Mouse (Mus musculus) midbrain, postnatal 0 days (tissue): ENCODE data around the gene Mta3. TPM values are rescaled to one million over a fixed set of nuclear protein-coding genes. Genes with fewer than 3 reads are reported as not detected.
A peak's percentile ranks its signal among the peaks of the same experiment; 100 is the strongest.

ENCODE experiments used
- ATAC-seq: fragments of 200-750 bp; cut with Nextera tagmentation; 2 replicates; pipeline ENCODE4 v1.8.0; 2017; ENCODE audit warnings: moderate number of reproducible peaks, mild to moderate bottlenecking, moderate TSS enrichment, moderate library complexity; ENCODE audit not compliant: low FRiP score
- DNase-seq: peaks from one replicate; pipeline ENCODE4 v3.0.0-alpha.2; 2015; ENCODE audit warnings: low spot score
- H3K27ac ChIP-seq: fragments of 300-500 bp; sonication (generic); 2 replicates; pipeline ENCODE4 v1.5.1; 2014; ENCODE audit warnings: low read depth, mild to moderate bottlenecking, low read length, mixed read lengths
- H3K27me3 ChIP-seq: fragments of 300-500 bp; sonication (generic); 2 replicates; pipeline ENCODE4 v1.6.1; 2014; ENCODE audit warnings: low read length, control low read depth, mixed read lengths; ENCODE audit not compliant: insufficient read depth
- H3K36me3 ChIP-seq: fragments of 300-500 bp; sonication (generic); 2 replicates; pipeline ENCODE4 v1.6.1; 2014; ENCODE audit warnings: low read length, control low read depth, mixed read lengths; ENCODE audit not compliant: insufficient read depth
- H3K4me1 ChIP-seq: fragments of 300-500 bp; sonication (generic); 2 replicates; pipeline ENCODE4 v1.6.1; 2014; ENCODE audit warnings: mild to moderate bottlenecking, control low read depth, antibody characterized with exemption, low read length, mixed read lengths; ENCODE audit not compliant: insufficient read depth
- H3K4me2 ChIP-seq: fragments of 300-500 bp; sonication (generic); 2 replicates; pipeline ENCODE4 v1.6.1; 2014; ENCODE audit warnings: low read depth, mild to moderate bottlenecking, low read length, mixed read lengths; ENCODE audit not compliant: poor library complexity, severe bottlenecking
- H3K4me3 ChIP-seq: fragments of 300-500 bp; sonication (generic); 2 replicates; pipeline ENCODE4 v1.5.1; 2014; ENCODE audit warnings: low read depth, mild to moderate bottlenecking, low read length, moderate library complexity
- H3K9ac ChIP-seq: fragments of 300-500 bp; sonication (generic); replicated peaks from 2 replicates; pipeline ENCODE4 v1.6.1; 2014; ENCODE audit warnings: mild to moderate bottlenecking, low read length, moderate library complexity, mixed read lengths; ENCODE audit not compliant: poor library complexity, severe bottlenecking
- H3K9me3 ChIP-seq: fragments of 300-500 bp; sonication (generic); 2 replicates; pipeline ENCODE4 v1.6.1; 2016; ENCODE audit warnings: low read length, control low read depth
- CTCF ChIP-seq: IDR thresholded peaks from 2 replicates; pipeline ENCODE4 v1.5.1; 2016; ENCODE audit warnings: antibody characterized with exemption, mild to moderate bottlenecking
- WGBS: fragments of 180-500 bp; shearing (Covaris S2); extraction: QIAGEN DNeasy Blood & Tissue Kit; methylation state at CpG from one replicate; pipeline ENCODE4 v1.1.7; 2014; 5-methylcytosine and 5-hydroxymethylcytosine counted together
- polyA plus RNA-seq: library from polyadenylated mRNA; unstranded; fragments of >200 nt; fragmentation: Nextera tagmentation; extraction: Ambion mirVana; gene quantifications from 2 replicates; pipeline ENCODE4 v1.2.1, GENCODE M21; 2015
- total RNA-seq: library from RNA; depleted of rRNA; stranded (reverse); fragments of >200 nt; gene quantifications from 2 replicates; pipeline ENCODE4 v1.2.3, GENCODE M21; 2014

Mta3 gene
- total and polyA plus RNA-seq, 2 experiments from 2014 or later, result 28.9 to 43.6 TPM

DNA sequence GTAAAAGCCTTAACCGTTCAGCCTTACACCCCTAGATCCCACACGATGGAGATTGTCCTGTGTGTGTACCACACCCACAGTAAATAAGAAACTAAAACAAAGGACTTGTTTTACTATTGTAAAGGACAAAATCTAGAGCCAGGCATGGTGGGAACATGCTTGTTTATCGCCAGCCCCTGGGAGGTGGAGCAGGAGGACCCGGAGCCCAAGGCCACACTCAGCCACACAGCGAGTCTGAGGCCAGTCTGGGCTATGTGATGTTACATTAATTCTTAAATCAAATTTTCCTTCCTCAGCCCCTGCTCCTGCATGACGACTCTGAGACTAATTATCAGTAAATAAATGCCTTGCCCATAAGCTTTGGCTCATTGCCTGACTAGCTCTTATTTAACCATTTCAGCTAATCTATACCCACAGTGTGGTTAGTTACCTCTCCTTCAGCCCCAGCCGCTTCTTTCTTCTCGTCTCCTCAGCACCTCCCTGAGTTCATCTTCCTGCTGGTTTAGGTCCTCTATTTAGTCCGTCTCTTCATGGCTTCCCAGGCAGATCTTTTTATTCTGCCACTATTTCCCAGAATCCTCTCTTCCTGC is 71.6 kb downstream of the Mta3 start:
- WGBS, result 85% methylated on average over 9 of the region's 9 CpGs
- no peak for ATAC-seq
- Histone ChIP-seq H3K9me3 (no peaks in the 10 kb centered on the region), H3K27me3 (no peaks in the 10 kb centered on the region), H3K36me3 (no peaks in the 10 kb centered on the region; the same call in 1 of the 2 replicates), H3K27ac (no peak overlapping the region), H3K4me1 (no peaks in the 10 kb centered on the region), H3K4me2 (no peak overlapping the region), H3K4me3 (no peak overlapping the region), H3K9ac (no peak overlapping the region)
- no peak for TF ChIP-seq CTCF
- no peak for DNase-seq

- Histone ChIP-seq H3K9ac (no peak overlapping the region), H3K4me1 (no peaks in the 10 kb centered on the region), H3K27ac (no peak overlapping the region), H3K27me3 (no peaks in the 10 kb centered on the region), H3K4me3 (no peak overlapping the region), H3K4me2 (no peak overlapping the region), H3K36me3 (peaks cover 2% of the 10 kb centered on the region; the same call in 1 of the 2 replicates), H3K9me3 (no peaks in the 10 kb centered on the region)
- ATAC-seq, result no peak
- DNase-seq, result no peak
- TF ChIP-seq CTCF, result no peak
- 89% methylated on average over 5 of the region's 5 CpGs for WGBS
These were observed 74.3 kb downstream of the Mta3 start for GRCm38 (mm10) chr17:83780228-83780627.

DNA sequence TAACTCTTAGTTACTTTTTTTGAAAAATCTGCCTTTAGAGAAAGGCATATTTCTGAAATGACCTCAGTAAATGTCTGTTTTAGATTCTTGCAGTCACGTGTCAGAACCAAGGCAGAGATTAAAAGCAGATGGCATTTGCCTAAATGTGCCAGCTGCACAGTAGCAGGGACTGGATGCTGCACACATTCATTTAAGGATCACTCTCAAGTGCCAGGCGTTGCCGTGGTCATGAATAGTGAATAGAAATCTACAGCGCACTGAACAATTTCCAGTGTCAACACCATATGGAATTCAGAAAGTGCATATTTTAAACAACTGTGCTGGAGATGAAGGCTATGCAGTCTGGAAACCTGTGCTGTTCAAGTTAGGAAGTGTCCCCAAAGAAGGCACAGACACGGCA is 76.8 kb downstream of the Mta3 start:
- 45% methylated on average over 5 of the region's 5 CpGs for WGBS
- H3K36me3 ChIP-seq, result peaks cover 2% of the 10 kb centered on the region; the same call in 1 of the 2 replicates
- ATAC-seq, result no peak
- no peak for TF ChIP-seq CTCF
- H3K4me1 ChIP-seq, result no peaks in the 10 kb centered on the region
- no peak overlapping the region for H3K4me2 ChIP-seq
- no peak overlapping the region for H3K27ac ChIP-seq
- H3K4me3 ChIP-seq, result no peak overlapping the region
- DNase-seq, result peak; percentile 30
- H3K27me3 ChIP-seq, result no peaks in the 10 kb centered on the region
- no peak overlapping the region for H3K9ac ChIP-seq
- H3K9me3 ChIP-seq, result no peaks in the 10 kb centered on the region

DNA sequence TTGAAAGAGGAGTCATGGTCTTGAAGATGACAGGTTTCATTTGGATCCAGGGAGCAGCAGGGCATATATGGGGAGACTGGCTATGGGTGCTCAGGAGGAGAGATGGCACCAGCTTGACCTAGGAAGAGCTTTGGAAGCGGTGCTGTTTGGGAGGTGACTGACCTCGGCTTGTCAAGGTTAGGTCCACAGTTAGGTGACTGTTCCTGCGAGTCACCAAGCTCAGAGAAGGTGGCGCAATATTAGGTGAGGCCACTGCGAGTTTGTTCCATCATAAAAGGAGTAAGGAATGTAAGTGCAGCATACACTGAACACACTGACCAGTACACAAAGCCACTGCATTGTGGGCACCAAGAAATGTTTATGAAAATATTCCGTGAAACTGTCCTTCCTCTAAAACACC is 80.5 kb downstream of the Mta3 start:
- DNase-seq (no peak), ATAC-seq (no peak)
- Histone ChIP-seq H3K27ac (no peak overlapping the region), H3K9me3 (no peaks in the 10 kb centered on the region), H3K4me3 (no peak overlapping the region), H3K9ac (no peak overlapping the region), H3K27me3 (no peaks in the 10 kb centered on the region), H3K4me1 (no peaks in the 10 kb centered on the region), H3K36me3 (0 out of 2 replicates have a peak, but pooled peaks cover 4% of the 10 kb centered on the region), H3K4me2 (no peak overlapping the region)
- WGBS, result 96% methylated on average over 6 of the region's 6 CpGs
- no peak for TF ChIP-seq CTCF

- no peak for ATAC-seq
- no peak overlapping the region for H3K4me2 ChIP-seq
- 0 out of 2 replicates have a peak, but pooled peaks cover 5% of the 10 kb centered on the region for H3K36me3 ChIP-seq
- WGBS, result 83% methylated on average over 5 of the region's 5 CpGs
- H3K4me3 ChIP-seq, result no peak overlapping the region
- no peak for TF ChIP-seq CTCF
- no peak overlapping the region for H3K27ac ChIP-seq
- no peak overlapping the region for H3K9ac ChIP-seq
- no peaks in the 10 kb centered on the region for H3K4me1 ChIP-seq
- DNase-seq, result no peak
- H3K27me3 ChIP-seq, result no peaks in the 10 kb centered on the region; the same call in 1 of the 2 replicates
- no peaks in the 10 kb centered on the region for H3K9me3 ChIP-seq
These were observed 84.2 kb downstream of the Mta3 start for GRCm38 (mm10) chr17:83790158-83790557.

- 66% methylated on average over 23 of the region's 23 CpGs for WGBS
- no peak for TF ChIP-seq CTCF
- H3K4me1 ChIP-seq, result no peaks in the 10 kb centered on the region
- H3K27me3 ChIP-seq, result no peaks in the 10 kb centered on the region; the same call in 1 of the 2 replicates
- no peak overlapping the region for H3K4me3 ChIP-seq
- no peaks in the 10 kb centered on the region for H3K9me3 ChIP-seq
- DNase-seq (no peak), ATAC-seq (no peak)
- 0 out of 2 replicates have a peak, but pooled peaks cover 5% of the 10 kb centered on the region for H3K36me3 ChIP-seq
- no peak overlapping the region for H3K9ac ChIP-seq
- no peak overlapping the region; the same call in 1 of the 2 replicates for H3K4me2 ChIP-seq
- H3K27ac ChIP-seq, result no peak overlapping the region
These were observed 86.4 kb downstream of the Mta3 start for GRCm38 (mm10) chr17:83792388-83792787.
